In the genomic region with DNA sequence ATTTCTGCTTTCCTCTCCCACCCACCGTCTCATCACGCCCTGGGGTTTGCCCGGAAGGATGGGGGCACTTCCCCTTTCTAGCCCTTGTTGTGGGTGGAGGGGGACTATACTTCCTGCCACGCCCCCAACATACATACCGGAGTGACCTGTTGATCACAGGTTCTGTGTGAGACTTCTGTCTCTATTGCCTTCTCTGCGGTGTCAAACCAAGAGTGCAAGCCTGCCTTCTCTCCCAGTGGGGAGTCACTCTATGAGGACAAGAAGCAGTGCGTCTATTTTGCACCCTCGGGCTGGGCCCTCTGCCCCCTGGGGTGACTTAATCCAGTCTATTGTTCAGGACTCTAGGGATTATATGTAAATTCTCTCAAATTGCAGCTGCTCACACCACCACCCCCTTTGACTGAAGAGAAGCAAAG, we compare ENCODE assay signal across 7 mouse cellular contexts.
A peak's percentile ranks its signal among the peaks of the same experiment; 100 is the strongest.
DNase-seq lines count a peak whose midpoint lies in the region; ATAC-seq and TF ChIP-seq lines count a peak whose summit lies in the region.

No protein-coding gene starts in this region.

- peak; percentile 68 for DNase-seq in CH12.LX (ENCODE audit: extremely low read depth)
- DNase-seq in ZHBTc4 (ENCODE audit: low read depth, low spot score): peak; percentile 80
- peak; percentile 53 for DNase-seq in limb, embryonic 11.5 days (ENCODE audit: low spot score)
- peak; percentile 42 for DNase-seq in naive thymus-derived CD4-positive, alpha-beta T cell, adult 2 months (ENCODE audit: low read depth)
- no peak for DNase-seq in gastrocnemius, adult 2 months
- no peak for DNase-seq in cerebellum, postnatal 14 days
- no peak for DNase-seq in frontal cortex, postnatal 10 days (ENCODE audit: low spot score in 2 of 2)

- ATAC-seq in limb, embryonic 11.5 days (ENCODE audit: insufficient number of reproducible peaks, low FRiP score, low TSS enrichment, low read depth): no peak

- no peaks in the 10 kb centered on the region for H3K79me2 ChIP-seq in CH12.LX (replicated peaks; ENCODE audit: control insufficient read depth, extremely low read depth, insufficient read depth, poor library complexity, severe bottlenecking)

- TF ChIP-seq CTCF in CH12.LX (conservative IDR thresholded peaks at IDR 0.05 in 1 of 2, IDR thresholded peaks at IDR 0.05 in 1 of 2; ENCODE audit: low read depth in 2 of 2, low read length in 2 of 2): no peak
- no peak for TF ChIP-seq CTCF in gastrocnemius, adult 2 months (IDR thresholded peaks at IDR 0.05)

- intact Hi-C loops in gastrocnemius, adult 2 months (cut with DNase I): no loop called here

- no peak for TF ChIP-seq POLR2A in CH12.LX (IDR thresholded peaks at IDR 0.05; ENCODE audit: low read depth, low read length)

- H3K9ac ChIP-seq in CH12.LX (ENCODE audit: insufficient read depth, low read depth): no peak overlapping the region
- no peak overlapping the region for H3K9ac ChIP-seq in limb, embryonic 11.5 days (ENCODE audit: low read length)

- WGBS in limb, embryonic 11.5 days: 1% methylated on average over 8 of the region's 8 CpGs

- TF ChIP-seq EP300 in CH12.LX (IDR thresholded peaks at IDR 0.05; ENCODE audit: low read length): no peak

- in situ Hi-C loops in CH12.LX (cut with MboI; ENCODE audit: low pct_ligation_motif_present, low pct_unique_long_range_greater_than_20kb, low sequenced_read_pairs): no loop called here

- no peak for TF ChIP-seq RAD21 in CH12.LX (IDR thresholded peaks at IDR 0.05; ENCODE audit: low read depth, low read length)

- H3K36me3 ChIP-seq in CH12.LX (replicated peaks in 1 of 2; ENCODE audit: control insufficient read depth in 1 of 2, insufficient read depth in 1 of 2, low read length in 1 of 2): no peaks in the 10 kb centered on the region
- H3K36me3 ChIP-seq in limb, embryonic 11.5 days (ENCODE audit: control insufficient read depth, insufficient read depth, low read length): no peaks in the 10 kb centered on the region

- dilution Hi-C loops in CH12.LX (cut with MboI; ENCODE audit: extremely low pct_ligation_motif_present, extremely low pct_unique_long_range_greater_than_20kb, low sequenced_read_pairs): no loop called here

- no peaks in the 10 kb centered on the region for H3K27me3 ChIP-seq in CH12.LX (replicated peaks)
- H3K27me3 ChIP-seq in limb, embryonic 11.5 days (ENCODE audit: control insufficient read depth, insufficient read depth, low read length): no peaks in the 10 kb centered on the region

- peak overlapping the region in 1 of 3 experiments; percentile 26 for H3K4me3 ChIP-seq in CH12.LX (replicated peaks in 1 of 3; ENCODE audit: low read depth in 2 of 3, low read length in 2 of 3, poor library complexity in 1 of 3)
- H3K4me3 ChIP-seq in limb, embryonic 11.5 days (ENCODE audit: low read depth, low read length): no peak overlapping the region
- H3K4me3 ChIP-seq in gastrocnemius, adult 2 months: no peak overlapping the region

- H3K27ac ChIP-seq in CH12.LX (ENCODE audit: insufficient read depth, low read depth): no peak overlapping the region
- peak overlapping the region; percentile 65 for H3K27ac ChIP-seq in limb, embryonic 11.5 days (replicated peaks; ENCODE audit: low read depth, low read length)
- H3K27ac ChIP-seq in gastrocnemius, adult 2 months: no peak overlapping the region

- no peaks in the 10 kb centered on the region for H3K9me3 ChIP-seq in CH12.LX (replicated peaks; ENCODE audit: low read length)
- no peaks in the 10 kb centered on the region for H3K9me3 ChIP-seq in limb, embryonic 11.5 days (ENCODE audit: control insufficient read depth, low read length)

- H3K4me1 ChIP-seq in CH12.LX (ENCODE audit: control insufficient read depth in 1 of 2, insufficient read depth in 2 of 2): peaks cover 3 to 24% of the 10 kb centered on the region in 2 experiments; a peak in 2 of 4 replicates
- H3K4me1 ChIP-seq in limb, embryonic 11.5 days (ENCODE audit: control insufficient read depth, insufficient read depth, low read length): peaks cover 24% of the 10 kb centered on the region

- H3K4me2 ChIP-seq in CH12.LX (ENCODE audit: insufficient read depth, low read depth, poor library complexity, severe bottlenecking): peak overlapping the region; percentile 18
- H3K4me2 ChIP-seq in limb, embryonic 11.5 days (ENCODE audit: low read depth, severe bottlenecking): peak overlapping the region; percentile 5; the same call in 1 of the 2 replicates

TF ChIP-seq in CH12.LX, 34 proteins besides CTCF, POLR2A, EP300 and RAD21:
- no peak for TF ChIP-seq CHD1 (IDR thresholded peaks at IDR 0.05; ENCODE audit: low read depth, low read length)
- peak; percentile 39; the same call in 1 of the 2 replicates for TF ChIP-seq ELF1 (IDR thresholded peaks at IDR 0.05; ENCODE audit: low read depth, low read length)

Comparison
In these comparisons a context has a peak if more than half of its experiments do, and no peak if none do; other contexts are left out.
1. DNase-seq: peak in CH12.LX (single experiment), ZHBTc4 (single experiment), limb, embryonic 11.5 days (single experiment) and naive thymus-derived CD4-positive, alpha-beta T cell, adult 2 months (single experiment); none in gastrocnemius, adult 2 months (single experiment), cerebellum, postnatal 14 days (0 of 2) and frontal cortex, postnatal 10 days (0 of 2).